Mouse (Mus musculus): ENCODE data around the gene Zfp92. TPM values are rescaled to one million over a fixed set of nuclear protein-coding genes. Genes with fewer than 3 reads are reported as not detected.

Gene Zfp92
- polyA plus RNA-seq, 1 experiment from 2014 or later: not detected

GRCm38 (mm10) chrX:73458877-73459392 is 48.0 kb downstream of the Zfp92 start, which contains the start of gene Haus7:
Gene Haus7, minus strand, starts transcription at chrX:73459044.
- WGBS (ENCODE audit: missing documents): 25% methylated on average over 26 of the region's 26 CpGs
- Histone ChIP-seq H3K79me2 (ENCODE audit: inconsistent target) (no peaks in the 10 kb centered on the region), H3K27ac (no peak within 1 kb of the TSS), H3K4me3 (ENCODE audit: inconsistent target) (peak within 1 kb of the TSS; percentile 55), H3K36me3 (ENCODE audit: inconsistent target) (no peaks in the 10 kb centered on the region)

DNA sequence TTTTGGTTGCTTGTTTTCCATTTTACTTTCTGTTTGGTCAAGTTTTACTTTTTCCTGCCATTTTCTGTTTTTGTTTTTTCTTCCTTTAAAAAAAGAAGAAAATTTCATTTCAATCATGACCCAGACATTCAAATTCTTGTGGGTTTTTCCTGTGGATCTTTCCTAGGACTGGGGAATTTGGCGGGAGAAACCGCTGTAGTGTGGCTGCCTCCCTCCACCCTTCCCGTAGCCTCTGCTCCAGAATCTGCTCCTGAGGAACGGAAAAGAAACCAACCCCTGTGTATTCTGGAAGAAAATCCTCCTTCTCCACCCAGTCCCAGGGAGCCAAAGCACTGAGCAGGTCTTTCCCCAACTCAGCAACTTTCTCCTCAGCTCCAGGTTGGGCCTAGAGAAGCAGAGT is 49.9 kb downstream of the Zfp92 start:
- 89% methylated on average over 3 of the region's 4 CpGs for WGBS (ENCODE audit: missing documents)
- no peaks in the 10 kb centered on the region for H3K36me3 ChIP-seq (ENCODE audit: inconsistent target)
- H3K27ac ChIP-seq: no peak overlapping the region
- no peaks in the 10 kb centered on the region for H3K79me2 ChIP-seq (ENCODE audit: inconsistent target)
- H3K4me3 ChIP-seq (ENCODE audit: inconsistent target): no peak overlapping the region

GRCm38 (mm10) chrX:73465483-73466186 is 54.7 kb downstream of the Zfp92 start:
- no peak overlapping the region for H3K27ac ChIP-seq

DNA sequence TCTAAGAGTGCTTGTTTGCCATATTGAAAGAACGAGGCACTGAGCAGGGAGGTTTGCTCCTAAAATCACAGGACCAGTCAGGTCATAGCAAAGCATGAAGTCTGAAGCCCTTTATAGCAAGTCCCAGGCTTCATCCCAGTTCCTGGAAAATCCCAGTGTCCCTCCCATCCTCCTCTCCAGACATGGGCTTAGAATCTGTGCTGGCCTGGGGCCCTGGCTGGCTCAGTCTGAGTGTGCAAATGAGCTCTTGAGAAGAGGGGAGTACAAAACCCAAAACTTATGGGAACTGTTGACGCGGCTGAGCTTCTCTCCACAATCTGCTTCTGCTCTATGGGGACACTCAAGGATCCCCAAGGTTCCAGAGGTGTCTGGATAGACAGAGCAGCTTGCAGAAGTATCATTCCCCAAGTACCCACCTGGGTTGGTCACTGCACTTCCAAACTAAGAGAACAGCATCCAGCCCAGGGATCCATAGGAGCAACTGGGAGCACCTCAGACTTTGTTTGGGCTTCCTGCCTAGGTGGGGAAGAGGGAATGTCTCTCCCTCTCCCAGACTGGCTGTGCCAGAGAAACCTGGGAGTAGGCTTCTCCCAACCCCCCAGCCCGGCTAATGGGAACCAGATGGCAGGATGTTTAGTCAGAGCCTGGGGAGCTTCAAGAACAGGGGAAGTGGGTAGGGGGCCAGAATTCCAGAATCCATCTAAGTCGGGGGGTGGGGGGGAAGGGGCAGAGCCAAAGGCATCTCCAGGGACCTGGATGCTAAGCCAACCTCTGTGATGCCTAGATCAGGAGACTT is 56.7 kb downstream of the Zfp92 start:
- H3K79me2 ChIP-seq (ENCODE audit: inconsistent target): no peaks in the 10 kb centered on the region
- no peak overlapping the region for H3K4me3 ChIP-seq (ENCODE audit: inconsistent target)
- no peak overlapping the region for H3K27ac ChIP-seq
- H3K36me3 ChIP-seq (ENCODE audit: inconsistent target): no peaks in the 10 kb centered on the region
- WGBS (ENCODE audit: missing documents): 86% methylated on average over 4 of the region's 5 CpGs

More at GRCm38 (mm10) chrX:73465483-73466186, 54.7 kb downstream of the Zfp92 start:
- H3K36me3 ChIP-seq (ENCODE audit: inconsistent target): no peaks in the 10 kb centered on the region
- no peak overlapping the region for H3K4me3 ChIP-seq (ENCODE audit: inconsistent target)
- WGBS (ENCODE audit: missing documents): 86% methylated on average over 9 of the region's 9 CpGs
- H3K79me2 ChIP-seq (ENCODE audit: inconsistent target): no peaks in the 10 kb centered on the region

GRCm38 (mm10) chrX:73468330-73468729 is 57.4 kb downstream of the Zfp92 start:
- H3K36me3 ChIP-seq (ENCODE audit: inconsistent target): no peaks in the 10 kb centered on the region
- no peaks in the 10 kb centered on the region for H3K79me2 ChIP-seq (ENCODE audit: inconsistent target)
- whole genome bisulfite sequencing (ENCODE audit: missing documents): 96% methylated on average over 3 of the region's 3 CpGs
- no peak overlapping the region for H3K27ac ChIP-seq
- no peak overlapping the region for H3K4me3 ChIP-seq (ENCODE audit: inconsistent target)

DNA sequence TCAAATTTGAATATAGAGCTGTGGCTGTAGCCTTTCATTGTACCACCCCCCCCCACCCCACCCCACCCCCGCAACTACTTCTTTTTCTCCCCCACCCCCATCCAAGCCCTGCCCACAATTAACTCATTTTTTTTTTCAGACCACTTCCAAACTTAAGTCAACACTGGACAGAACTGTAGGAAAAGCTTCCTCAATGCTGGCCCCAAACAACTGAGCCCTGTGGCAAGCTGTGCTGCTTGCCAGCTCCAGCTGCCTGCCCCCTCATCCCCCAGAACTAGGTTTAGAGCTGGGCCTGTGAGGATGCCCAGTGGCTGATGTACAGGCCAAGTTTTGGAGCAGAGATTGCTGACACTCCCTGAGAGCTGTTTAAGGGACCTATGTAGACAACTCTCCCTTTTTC is 57.9 kb downstream of the Zfp92 start:
- Histone ChIP-seq H3K4me3 (ENCODE audit: inconsistent target) (no peak overlapping the region), H3K36me3 (ENCODE audit: inconsistent target) (no peaks in the 10 kb centered on the region), H3K27ac (no peak overlapping the region), H3K79me2 (ENCODE audit: inconsistent target) (no peaks in the 10 kb centered on the region)
- no CpG with 5 or more reads among the region's 1 CpGs for WGBS (ENCODE audit: missing documents)

GRCm38 (mm10) chrX:73471764-73472163 is 60.9 kb downstream of the Zfp92 start:
- Histone ChIP-seq H3K36me3 (ENCODE audit: inconsistent target) (no peaks in the 10 kb centered on the region), H3K79me2 (ENCODE audit: inconsistent target) (no peaks in the 10 kb centered on the region), H3K27ac (no peak overlapping the region), H3K4me3 (ENCODE audit: inconsistent target) (no peak overlapping the region)
- WGBS (ENCODE audit: missing documents): 81% methylated on average over 3 of the region's 3 CpGs

DNA sequence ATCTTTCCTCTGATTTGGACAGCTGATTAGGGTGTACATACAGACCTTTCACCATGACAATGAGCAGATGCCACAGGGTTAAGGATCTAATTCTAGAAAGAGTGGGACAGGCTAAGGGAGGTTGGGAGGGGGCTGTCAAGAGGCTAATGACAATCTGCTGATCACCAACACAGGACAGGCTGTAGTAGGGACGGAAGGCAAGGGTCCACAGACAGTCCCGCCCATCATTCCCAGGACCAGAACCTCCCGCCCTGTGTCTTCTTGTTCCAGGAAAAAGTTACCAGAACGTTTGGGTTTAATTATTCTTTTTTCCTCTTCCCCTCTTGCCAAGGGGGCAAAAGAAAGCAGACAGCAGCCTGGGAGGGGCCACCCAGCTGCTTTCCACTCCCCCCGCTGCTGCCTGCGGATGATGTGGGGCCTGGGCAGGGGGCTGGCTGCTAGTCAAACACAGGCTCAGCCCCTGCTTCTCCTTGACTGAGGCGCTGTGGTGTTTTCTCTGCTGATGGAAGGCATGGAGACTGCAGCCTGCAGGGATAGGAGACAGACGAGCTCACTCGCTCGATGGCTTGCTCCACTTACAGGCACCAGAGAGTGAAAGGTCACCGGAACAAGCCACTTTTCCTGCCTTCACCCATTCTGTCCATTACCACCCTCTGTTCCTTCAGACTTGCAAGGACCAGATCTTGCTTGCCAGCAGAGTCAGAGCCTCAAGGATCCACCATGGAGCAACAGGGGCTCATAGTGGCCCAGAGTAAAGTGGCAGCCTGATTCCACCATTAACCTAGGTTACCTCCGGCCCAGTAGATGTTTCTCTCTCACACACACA is 63.7 kb downstream of the Zfp92 start:
- no peaks in the 10 kb centered on the region for H3K36me3 ChIP-seq (ENCODE audit: inconsistent target)
- no peak overlapping the region for H3K27ac ChIP-seq
- no peaks in the 10 kb centered on the region for H3K79me2 ChIP-seq (ENCODE audit: inconsistent target)
- H3K4me3 ChIP-seq (ENCODE audit: inconsistent target): no peak overlapping the region
- 83% methylated on average over 12 of the region's 12 CpGs for WGBS (ENCODE audit: missing documents)

GRCm38 (mm10) chrX:73475658-73476256 is 64.9 kb downstream of the Zfp92 start:
- Histone ChIP-seq H3K27ac (no peak overlapping the region), H3K36me3 (ENCODE audit: inconsistent target) (no peaks in the 10 kb centered on the region), H3K4me3 (ENCODE audit: inconsistent target) (no peak overlapping the region), H3K79me2 (ENCODE audit: inconsistent target) (no peaks in the 10 kb centered on the region)
- WGBS (ENCODE audit: missing documents): 75% methylated on average over 1 of the region's 1 CpGs

DNA sequence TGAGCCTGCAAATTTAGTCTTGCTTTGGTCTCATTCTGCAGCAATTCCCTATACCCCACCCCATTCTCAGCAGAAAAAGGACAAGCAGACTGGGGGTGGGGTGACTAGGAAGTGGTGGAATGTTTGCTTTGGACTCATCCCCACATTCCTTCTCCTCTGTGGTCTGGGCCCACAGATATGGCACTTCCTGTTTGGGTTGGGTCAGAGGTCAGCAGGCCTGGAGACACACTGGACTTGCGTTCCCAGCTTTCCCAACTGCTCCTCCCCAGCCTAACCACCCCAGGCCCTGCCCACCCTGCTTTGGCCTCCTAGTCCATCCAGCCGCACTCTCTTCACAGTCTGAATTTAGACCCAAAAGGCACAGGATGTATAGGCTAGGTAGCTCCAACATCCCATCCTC is 65.7 kb downstream of the Zfp92 start:
- H3K79me2 ChIP-seq (ENCODE audit: inconsistent target): no peaks in the 10 kb centered on the region
- 91% methylated on average over 2 of the region's 2 CpGs for WGBS (ENCODE audit: missing documents)
- no peaks in the 10 kb centered on the region for H3K36me3 ChIP-seq (ENCODE audit: inconsistent target)
- H3K27ac ChIP-seq: no peak overlapping the region
- no peak overlapping the region for H3K4me3 ChIP-seq (ENCODE audit: inconsistent target)

- no peaks in the 10 kb centered on the region for H3K79me2 ChIP-seq (ENCODE audit: inconsistent target)
- WGBS (ENCODE audit: missing documents): 90% methylated on average over 2 of the region's 2 CpGs
Measured at GRCm38 (mm10) chrX:73477500-73477899, 66.6 kb downstream of the Zfp92 start.

More at GRCm38 (mm10) chrX:73477500-73477899, 66.6 kb downstream of the Zfp92 start:
- Histone ChIP-seq H3K36me3 (ENCODE audit: inconsistent target) (no peaks in the 10 kb centered on the region), H3K4me3 (ENCODE audit: inconsistent target) (no peak overlapping the region), H3K27ac (no peak overlapping the region)
